Mouse (Mus musculus): Measurements from ENCODE around the gene Fndc3b. TPM values are rescaled to one million over a fixed set of nuclear protein-coding genes. Genes with fewer than 3 reads are reported as not detected.
A peak's percentile ranks its signal among the peaks of the same experiment; 100 is the strongest.

Fndc3b gene
- polyA plus RNA-seq, 1 experiment from 2014 or later: 13.3 TPM

- Histone ChIP-seq H3K4me1 (replicated peaks; ENCODE audit: control insufficient read depth, insufficient read depth, low read length) (no peaks in the 10 kb centered on the region), H3K9me3 (ENCODE audit: control insufficient read depth) (no peaks in the 10 kb centered on the region), H3K27ac (ENCODE audit: low read depth, low read length) (no peak overlapping the region), H3K9ac (ENCODE audit: low read depth, low read length) (no peak overlapping the region), H3K4me3 (ENCODE audit: low read depth, low read length) (no peak overlapping the region), H3K36me3 (ENCODE audit: control insufficient read depth, insufficient read depth) (peaks cover 13% of the 10 kb centered on the region), H3K27me3 (replicated peaks; ENCODE audit: control insufficient read depth, insufficient read depth, low read length) (no peaks in the 10 kb centered on the region), H3K4me2 (replicated peaks; ENCODE audit: low read depth) (no peak overlapping the region)
- no peak for ATAC-seq
- 86% methylated on average over 6 of the region's 6 CpGs for WGBS
- no peak for TF ChIP-seq CTCF (IDR thresholded peaks at IDR 0.05; ENCODE audit: low read depth)
Observed at GRCm38 (mm10) chr3:27637046-27637661, 74.0 kb downstream of the Fndc3b start.

GRCm38 (mm10) chr3:27635776-27636175 lies 75.3 kb downstream of the Fndc3b start:
- ATAC-seq: no peak
- no peaks in the 10 kb centered on the region for H3K4me1 ChIP-seq (replicated peaks; ENCODE audit: control insufficient read depth, insufficient read depth, low read length)
- no peaks in the 10 kb centered on the region for H3K27me3 ChIP-seq (replicated peaks; ENCODE audit: control insufficient read depth, insufficient read depth, low read length)
- no peak overlapping the region for H3K27ac ChIP-seq (ENCODE audit: low read depth, low read length)
- H3K9ac ChIP-seq (ENCODE audit: low read depth, low read length): no peak overlapping the region
- H3K36me3 ChIP-seq (ENCODE audit: control insufficient read depth, insufficient read depth): peaks cover 7% of the 10 kb centered on the region
- no peak overlapping the region for H3K4me3 ChIP-seq (ENCODE audit: low read depth, low read length)
- TF ChIP-seq CTCF (IDR thresholded peaks at IDR 0.05; ENCODE audit: low read depth): no peak
- H3K4me2 ChIP-seq (replicated peaks; ENCODE audit: low read depth): no peak overlapping the region
- WGBS: 74% methylated on average over 3 of the region's 3 CpGs
- no peaks in the 10 kb centered on the region for H3K9me3 ChIP-seq (ENCODE audit: control insufficient read depth)

GRCm38 (mm10) chr3:27632880-27633279 lies 78.2 kb downstream of the Fndc3b start:
- Histone ChIP-seq H3K27me3 (replicated peaks; ENCODE audit: control insufficient read depth, insufficient read depth, low read length) (no peaks in the 10 kb centered on the region), H3K36me3 (ENCODE audit: control insufficient read depth, insufficient read depth) (no peaks in the 10 kb centered on the region; the same call in 1 of the 2 replicates), H3K4me3 (ENCODE audit: low read depth, low read length) (no peak overlapping the region), H3K9me3 (ENCODE audit: control insufficient read depth) (no peaks in the 10 kb centered on the region), H3K4me1 (replicated peaks; ENCODE audit: control insufficient read depth, insufficient read depth, low read length) (no peaks in the 10 kb centered on the region), H3K4me2 (replicated peaks; ENCODE audit: low read depth) (no peak overlapping the region), H3K9ac (ENCODE audit: low read depth, low read length) (no peak overlapping the region), H3K27ac (ENCODE audit: low read depth, low read length) (no peak overlapping the region)
- TF ChIP-seq CTCF (IDR thresholded peaks at IDR 0.05; ENCODE audit: low read depth): no peak
- WGBS: 91% methylated on average over 1 of the region's 1 CpGs
- no peak for ATAC-seq

GRCm38 (mm10) chr3:27631112-27631511 lies 80.0 kb downstream of the Fndc3b start:
- Histone ChIP-seq H3K27me3 (replicated peaks; ENCODE audit: control insufficient read depth, insufficient read depth, low read length) (no peaks in the 10 kb centered on the region), H3K9ac (ENCODE audit: low read depth, low read length) (no peak overlapping the region), H3K4me3 (ENCODE audit: low read depth, low read length) (no peak overlapping the region), H3K4me1 (replicated peaks; ENCODE audit: control insufficient read depth, insufficient read depth, low read length) (no peaks in the 10 kb centered on the region), H3K36me3 (ENCODE audit: control insufficient read depth, insufficient read depth) (no peaks in the 10 kb centered on the region; the same call in 1 of the 2 replicates), H3K27ac (ENCODE audit: low read depth, low read length) (peak overlapping the region; percentile 57; the same call in 1 of the 2 replicates), H3K9me3 (ENCODE audit: control insufficient read depth) (no peaks in the 10 kb centered on the region), H3K4me2 (replicated peaks; ENCODE audit: low read depth) (no peak overlapping the region)
- peak; percentile 59 for ATAC-seq
- WGBS: 67% methylated on average over 7 of the region's 7 CpGs
- no peak for TF ChIP-seq CTCF (IDR thresholded peaks at IDR 0.05; ENCODE audit: low read depth)

- 99% methylated on average over 5 of the region's 5 CpGs for WGBS
- Histone ChIP-seq H3K27me3 (replicated peaks; ENCODE audit: control insufficient read depth, insufficient read depth, low read length) (no peaks in the 10 kb centered on the region), H3K27ac (ENCODE audit: low read depth, low read length) (no peak overlapping the region), H3K36me3 (ENCODE audit: control insufficient read depth, insufficient read depth) (no peaks in the 10 kb centered on the region), H3K9ac (ENCODE audit: low read depth, low read length) (no peak overlapping the region), H3K4me3 (ENCODE audit: low read depth, low read length) (no peak overlapping the region), H3K9me3 (ENCODE audit: control insufficient read depth) (no peaks in the 10 kb centered on the region), H3K4me1 (replicated peaks; ENCODE audit: control insufficient read depth, insufficient read depth, low read length) (no peaks in the 10 kb centered on the region), H3K4me2 (replicated peaks; ENCODE audit: low read depth) (no peak overlapping the region)
- no peak for TF ChIP-seq CTCF (IDR thresholded peaks at IDR 0.05; ENCODE audit: low read depth)
- ATAC-seq: no peak
Observed at GRCm38 (mm10) chr3:27629716-27630115, 81.4 kb downstream of the Fndc3b start.

GRCm38 (mm10) chr3:27626301-27626700 lies 84.8 kb downstream of the Fndc3b start:
- no peak overlapping the region for H3K4me3 ChIP-seq (ENCODE audit: low read depth, low read length)
- 88% methylated on average over 8 of the region's 8 CpGs for WGBS

More at GRCm38 (mm10) chr3:27626301-27626700, 84.8 kb downstream of the Fndc3b start:
- no peaks in the 10 kb centered on the region for H3K36me3 ChIP-seq (ENCODE audit: control insufficient read depth, insufficient read depth)
- ATAC-seq: no peak
- no peak for TF ChIP-seq CTCF (IDR thresholded peaks at IDR 0.05; ENCODE audit: low read depth)
- H3K4me2 ChIP-seq (replicated peaks; ENCODE audit: low read depth): no peak overlapping the region
- no peaks in the 10 kb centered on the region for H3K9me3 ChIP-seq (ENCODE audit: control insufficient read depth)
- no peak overlapping the region for H3K27ac ChIP-seq (ENCODE audit: low read depth, low read length)
- H3K27me3 ChIP-seq (replicated peaks; ENCODE audit: control insufficient read depth, insufficient read depth, low read length): no peaks in the 10 kb centered on the region
- H3K4me1 ChIP-seq (replicated peaks; ENCODE audit: control insufficient read depth, insufficient read depth, low read length): no peaks in the 10 kb centered on the region
- H3K9ac ChIP-seq (ENCODE audit: low read depth, low read length): no peak overlapping the region
